Mouse (Mus musculus): ENCODE data around the gene Prrc2a. TPM values are rescaled to one million over a fixed set of nuclear protein-coding genes. Genes with fewer than 3 reads are reported as not detected.
A peak's percentile ranks its signal among the peaks of the same experiment; 100 is the strongest.

Gene Prrc2a
- polyA plus RNA-seq, 1 experiment: 269 TPM

DNA sequence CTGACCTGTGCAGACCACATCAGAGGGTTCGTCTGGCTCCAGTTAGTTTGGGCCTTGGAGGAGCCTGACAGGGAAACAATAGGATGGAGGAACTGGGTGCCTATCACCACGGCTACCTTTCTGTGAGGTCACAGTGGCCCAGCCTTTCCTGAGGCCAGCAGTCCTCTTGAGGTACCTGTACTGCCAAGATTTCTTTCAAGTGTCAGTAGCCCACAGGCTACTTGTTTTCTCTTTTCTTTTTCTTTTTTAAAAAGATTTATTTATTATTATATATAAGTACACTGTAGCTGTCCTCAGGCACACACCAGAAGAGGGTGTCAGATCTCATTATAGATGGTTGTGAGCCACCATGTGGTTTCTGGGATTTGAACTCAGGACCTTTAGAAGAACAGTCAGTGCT, 11.3 kb upstream of the Prrc2a start, which contains the start of gene Aif1:
Gene Aif1, minus strand, starts transcription at position 101 of the 400 bp plus-strand sequence.
- Histone ChIP-seq H3K4me1 (ENCODE audit: control insufficient read depth, insufficient read depth, low read length) (no peaks in the 10 kb centered on the region; the same call in 1 of the 2 replicates), H3K27ac (ENCODE audit: insufficient read depth, low read length) (no peak within 1 kb of the TSS), H3K4me3 (ENCODE audit: insufficient read depth, low read length) (no peak within 1 kb of the TSS)
- no peak for TF ChIP-seq POLR2A (IDR thresholded peaks at IDR 0.05; ENCODE audit: extremely low read depth, insufficient read depth, low read length)
- no peak for TF ChIP-seq CTCF (IDR thresholded peaks at IDR 0.05; ENCODE audit: extremely low read depth, insufficient read depth, low read length)

DNA sequence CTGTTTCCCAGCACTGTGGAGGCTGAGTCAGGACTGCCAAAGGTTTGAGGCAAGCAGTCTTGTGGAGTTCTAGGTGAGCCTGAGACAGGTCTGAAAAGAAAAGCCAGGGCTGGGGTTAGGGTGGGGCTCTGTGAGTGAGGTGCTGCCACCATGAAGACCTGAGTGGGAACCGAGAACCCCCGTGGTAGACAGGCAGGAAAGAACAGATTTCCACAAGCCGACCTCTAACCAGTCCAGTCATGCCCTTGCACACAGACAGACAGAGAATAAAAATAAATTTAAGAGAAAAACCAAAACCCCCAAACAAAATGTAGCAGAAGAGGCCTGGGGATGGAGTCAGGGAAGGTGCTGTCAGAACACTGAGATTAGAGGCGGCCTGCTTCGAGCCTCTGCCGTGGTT, 10.7 kb upstream of the Prrc2a start:
- Histone ChIP-seq H3K4me1 (ENCODE audit: control insufficient read depth, insufficient read depth, low read length) (no peaks in the 10 kb centered on the region; the same call in 1 of the 2 replicates), H3K4me3 (ENCODE audit: insufficient read depth, low read length) (no peak overlapping the region), H3K27ac (ENCODE audit: insufficient read depth, low read length) (no peak overlapping the region)
- TF ChIP-seq POLR2A (IDR thresholded peaks at IDR 0.05; ENCODE audit: extremely low read depth, insufficient read depth, low read length) (no peak), CTCF (IDR thresholded peaks at IDR 0.05; ENCODE audit: extremely low read depth, insufficient read depth, low read length) (no peak)

GRCm38 (mm10) chr17:35174201-35174977, 9.7 kb upstream of the Prrc2a start:
- TF ChIP-seq POLR2A (IDR thresholded peaks at IDR 0.05; ENCODE audit: extremely low read depth, insufficient read depth, low read length) (no peak), CTCF (IDR thresholded peaks at IDR 0.05; ENCODE audit: extremely low read depth, insufficient read depth, low read length) (no peak)
- H3K4me3 ChIP-seq (ENCODE audit: insufficient read depth, low read length): no peak overlapping the region
- no peaks in the 10 kb centered on the region; the same call in 1 of the 2 replicates for H3K4me1 ChIP-seq (ENCODE audit: control insufficient read depth, insufficient read depth, low read length)
- 0 out of 2 replicates have a peak overlapping the region, but pooled peaks have one; percentile 1 for H3K27ac ChIP-seq (ENCODE audit: insufficient read depth, low read length)

GRCm38 (mm10) chr17:35173329-35173728, 8.6 kb upstream of the Prrc2a start:
- no peak overlapping the region for H3K4me3 ChIP-seq (ENCODE audit: insufficient read depth, low read length)
- peaks cover 2% of the 10 kb centered on the region; the same call in 1 of the 2 replicates for H3K4me1 ChIP-seq (ENCODE audit: control insufficient read depth, insufficient read depth, low read length)
- no peak overlapping the region; the same call in 1 of the 2 replicates for H3K27ac ChIP-seq (ENCODE audit: insufficient read depth, low read length)
- TF ChIP-seq CTCF (IDR thresholded peaks at IDR 0.05; ENCODE audit: extremely low read depth, insufficient read depth, low read length) (no peak), POLR2A (IDR thresholded peaks at IDR 0.05; ENCODE audit: extremely low read depth, insufficient read depth, low read length) (no peak)

- H3K4me1 ChIP-seq (ENCODE audit: control insufficient read depth, insufficient read depth, low read length): peaks cover 2% of the 10 kb centered on the region; the same call in 1 of the 2 replicates
- no peak for TF ChIP-seq CTCF (IDR thresholded peaks at IDR 0.05; ENCODE audit: extremely low read depth, insufficient read depth, low read length)
- no peak overlapping the region for H3K4me3 ChIP-seq (ENCODE audit: insufficient read depth, low read length)
- peak overlapping the region; percentile 75 for H3K27ac ChIP-seq (ENCODE audit: insufficient read depth, low read length)
Measured at GRCm38 (mm10) chr17:35172445-35173234, 7.9 kb upstream of the Prrc2a start.

GRCm38 (mm10) chr17:35168541-35169207, 4.0 kb upstream of the Prrc2a start:
- Histone ChIP-seq H3K4me3 (ENCODE audit: insufficient read depth, low read length) (no peak overlapping the region), H3K4me1 (ENCODE audit: control insufficient read depth, insufficient read depth, low read length) (peaks cover 5% of the 10 kb centered on the region; the same call in 1 of the 2 replicates), H3K27ac (ENCODE audit: insufficient read depth, low read length) (no peak overlapping the region)
- peak; percentile 46; the same call in 1 of the 2 replicates for TF ChIP-seq CTCF (IDR thresholded peaks at IDR 0.05; ENCODE audit: extremely low read depth, insufficient read depth, low read length)
- no peak for TF ChIP-seq POLR2A (IDR thresholded peaks at IDR 0.05; ENCODE audit: extremely low read depth, insufficient read depth, low read length)

DNA sequence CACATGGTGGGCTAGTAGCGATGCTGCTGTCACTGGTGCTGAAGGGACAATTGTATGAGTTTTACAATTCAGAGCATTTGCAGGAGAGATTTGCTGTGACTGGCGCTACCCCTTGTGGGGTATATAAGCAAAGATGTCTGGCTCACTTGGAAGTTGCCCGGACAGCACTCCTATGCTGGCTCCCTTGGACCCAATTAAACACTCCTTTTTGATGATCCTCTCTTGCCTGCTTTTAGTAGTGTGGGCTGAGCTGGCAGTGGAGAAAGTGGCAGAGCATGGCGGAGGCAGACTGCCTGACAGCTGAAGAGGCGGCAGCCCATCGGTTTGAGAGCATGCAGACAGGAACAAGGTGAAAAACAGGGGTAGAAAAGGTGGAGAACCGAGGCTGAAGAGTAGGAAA, 3.1 kb upstream of the Prrc2a start:
- H3K4me1 ChIP-seq (ENCODE audit: control insufficient read depth, insufficient read depth, low read length): peaks cover 5% of the 10 kb centered on the region; the same call in 1 of the 2 replicates
- TF ChIP-seq POLR2A (IDR thresholded peaks at IDR 0.05; ENCODE audit: extremely low read depth, insufficient read depth, low read length) (no peak), CTCF (IDR thresholded peaks at IDR 0.05; ENCODE audit: extremely low read depth, insufficient read depth, low read length) (no peak)
- H3K4me3 ChIP-seq (ENCODE audit: insufficient read depth, low read length): no peak overlapping the region
- H3K27ac ChIP-seq (ENCODE audit: insufficient read depth, low read length): no peak overlapping the region

- Histone ChIP-seq H3K4me3 (ENCODE audit: insufficient read depth, low read length) (no peak overlapping the region), H3K27ac (ENCODE audit: insufficient read depth, low read length) (no peak overlapping the region), H3K4me1 (ENCODE audit: control insufficient read depth, insufficient read depth, low read length) (peaks cover 7% of the 10 kb centered on the region)
- TF ChIP-seq POLR2A (IDR thresholded peaks at IDR 0.05; ENCODE audit: extremely low read depth, insufficient read depth, low read length): no peak
- TF ChIP-seq CTCF (IDR thresholded peaks at IDR 0.05; ENCODE audit: extremely low read depth, insufficient read depth, low read length): peak; percentile 62
Measured at GRCm38 (mm10) chr17:35166352-35167035, 1.8 kb upstream of the Prrc2a start.
